Mouse (Mus musculus) G1E (cell line): ENCODE measurements around the gene Prnp. TPM values are rescaled to one million over a fixed set of nuclear protein-coding genes. Genes with fewer than 3 reads are reported as not detected.

Source experiments
- ATAC-seq: 2 replicates; pipeline ENCODE4 v1.8.0; 2016; ENCODE audit warnings: mild to moderate bottlenecking; ENCODE audit not compliant: insufficient number of reproducible peaks, poor library complexity, low FRiP score, severe bottlenecking; ENCODE audit errors: extremely low read depth
- DNase-seq: peaks from one replicate; pipeline ENCODE4 v3.0.0; 2012; ENCODE audit warnings: low spot score
- H3K27me3 ChIP-seq: 2 replicates; pipeline ENCODE4 v1.6.1; 2012; ENCODE audit warnings: mild to moderate bottlenecking, low read length, inconsistent platforms; ENCODE audit not compliant: insufficient read depth
- H3K36me3 ChIP-seq: replicated peaks from 2 replicates; pipeline ENCODE3; 2012; ENCODE audit warnings: mild to moderate bottlenecking, inconsistent platforms
- H3K4me1 ChIP-seq: 2 replicates; pipeline ENCODE4 v1.6.1; 2012; ENCODE audit warnings: low read depth, low read length, inconsistent platforms, mixed read lengths; ENCODE audit not compliant: insufficient read depth
- H3K4me3 ChIP-seq: 2 replicates; pipeline ENCODE4 v1.5.1; 2012; ENCODE audit warnings: low read depth, mild to moderate bottlenecking, inconsistent platforms, low read length, moderate library complexity, mixed read lengths
- H3K9me3 ChIP-seq: replicated peaks from 2 replicates; pipeline ENCODE4 v1.6.1; 2012; ENCODE audit warnings: inconsistent platforms
- CTCF ChIP-seq: IDR thresholded peaks from 2 replicates; pipeline ENCODE4 v1.5.1; 2012; ENCODE audit warnings: low read depth, low read length, inconsistent platforms, mixed read lengths
- GATA1 ChIP-seq: IDR thresholded peaks from 2 replicates; pipeline ENCODE4 v1.6.1; 2012; ENCODE audit warnings: borderline replicate concordance, low read length, inconsistent platforms, mixed read lengths
- GATA2 ChIP-seq: IDR thresholded peaks from 2 replicates; pipeline ENCODE4 v1.6.1; 2012; ENCODE audit warnings: low read depth, low read length, inconsistent platforms, borderline replicate concordance
- POLR2AphosphoS5 ChIP-seq: IDR thresholded peaks from 2 replicates; pipeline ENCODE4 v1.6.1; 2012; ENCODE audit warnings: low read depth, low read length, inconsistent platforms; ENCODE audit not compliant: insufficient replicate concordance
- TAL1 ChIP-seq: conservative IDR thresholded peaks from 2 replicates; pipeline ENCODE4 v1.6.1; 2012; ENCODE audit warnings: low read depth, low read length, inconsistent platforms, mixed read lengths
- polyA plus RNA-seq: library from polyadenylated mRNA; stranded (reverse); fragments of >175 nt; gene quantifications from 2 replicates; pipeline ENCODE4 v1.2.3, GENCODE M21; 2012
- total RNA-seq, 2 experiments: library from RNA; stranded (forward) in 1 of 2; stranded (reverse) in 1 of 2; fragments of 200-1000 nt in 1 of 2; fragments of >200 nt in 1 of 2; fragmentation: Nextera tagmentation in 1 of 2; gene quantifications; 2 replicates each; pipeline ENCODE4 v1.2.3; 2014 to 2017

Prnp gene
- total and polyA plus RNA-seq, 3 experiments = 153 to 977 (median 399) TPM

GRCm38 (mm10) chr2:131950598-131951095 lies 40.9 kb downstream of the Prnp start, which contains the start of gene Prnd:
TSS of gene Prnd (plus strand) at chr2:131950861.
- Histone ChIP-seq H3K36me3 (no peaks in the 10 kb centered on the region), H3K4me3 (no peak within 1 kb of the TSS), H3K9me3 (no peaks in the 10 kb centered on the region), H3K4me1 (peaks cover 14% of the 10 kb centered on the region), H3K27me3 (peaks cover 35% of the 10 kb centered on the region)
- TF ChIP-seq CTCF (no peak), POLR2AphosphoS5 (no peak), GATA1 (no peak), GATA2 (no peak), TAL1 (no peak)
- ATAC-seq (no peak), DNase-seq (no peak)

GRCm38 (mm10) chr2:131952456-131952855 lies 42.7 kb downstream of the Prnp start:
- ATAC-seq = no peak
- H3K27me3 ChIP-seq = peaks cover 28% of the 10 kb centered on the region
- TF ChIP-seq POLR2AphosphoS5 = no peak

GRCm38 (mm10) chr2:131952961-131953538 lies 43.3 kb downstream of the Prnp start:
- H3K4me3 ChIP-seq = no peak overlapping the region
- TF ChIP-seq GATA1 = no peak
- TF ChIP-seq CTCF = no peak
- no peak for TF ChIP-seq TAL1
- no peak for TF ChIP-seq POLR2AphosphoS5
- no peak for TF ChIP-seq GATA2
- no peak for ATAC-seq

More at GRCm38 (mm10) chr2:131952456-131952855, 42.7 kb downstream of the Prnp start:
- H3K4me1 ChIP-seq = peaks cover 14% of the 10 kb centered on the region
- no peaks in the 10 kb centered on the region for H3K36me3 ChIP-seq
- no peak overlapping the region for H3K4me3 ChIP-seq
- no peak for DNase-seq
- no peaks in the 10 kb centered on the region for H3K9me3 ChIP-seq

GRCm38 (mm10) chr2:131953711-131954110 lies 44.0 kb downstream of the Prnp start:
- Histone ChIP-seq H3K9me3 (no peaks in the 10 kb centered on the region), H3K4me1 (peaks cover 14% of the 10 kb centered on the region), H3K36me3 (no peaks in the 10 kb centered on the region), H3K4me3 (no peak overlapping the region), H3K27me3 (peaks cover 28% of the 10 kb centered on the region)
- no peak for TF ChIP-seq CTCF
- TF ChIP-seq GATA1 = no peak
- ATAC-seq (no peak), DNase-seq (no peak)

More at GRCm38 (mm10) chr2:131952961-131953538, 43.3 kb downstream of the Prnp start:
- Histone ChIP-seq H3K4me1 (peaks cover 14% of the 10 kb centered on the region), H3K36me3 (no peaks in the 10 kb centered on the region), H3K27me3 (peaks cover 29% of the 10 kb centered on the region), H3K9me3 (no peaks in the 10 kb centered on the region)
- DNase-seq = no peak

GRCm38 (mm10) chr2:131954835-131955234 lies 45.1 kb downstream of the Prnp start:
- DNase-seq = no peak
- ATAC-seq = no peak
- TF ChIP-seq POLR2AphosphoS5 (no peak), CTCF (no peak)
- no peak overlapping the region for H3K4me3 ChIP-seq
- H3K4me1 ChIP-seq = peaks cover 10% of the 10 kb centered on the region
- H3K36me3 ChIP-seq = no peaks in the 10 kb centered on the region
- H3K9me3 ChIP-seq = no peaks in the 10 kb centered on the region
- peaks cover 29% of the 10 kb centered on the region for H3K27me3 ChIP-seq

GRCm38 (mm10) chr2:131955264-131955663 lies 45.5 kb downstream of the Prnp start:
- H3K27me3 ChIP-seq = peaks cover 29% of the 10 kb centered on the region
- no peak for DNase-seq
- no peak overlapping the region for H3K4me3 ChIP-seq

More at GRCm38 (mm10) chr2:131955264-131955663, 45.5 kb downstream of the Prnp start:
- TF ChIP-seq POLR2AphosphoS5 (no peak), CTCF (no peak), GATA1 (no peak), GATA2 (no peak), TAL1 (no peak)
- no peak; the same call in 1 of the 2 replicates for ATAC-seq
- Histone ChIP-seq H3K4me1 (peaks cover 10% of the 10 kb centered on the region), H3K9me3 (no peaks in the 10 kb centered on the region), H3K36me3 (no peaks in the 10 kb centered on the region)
